Mouse (Mus musculus): ENCODE measurements around the gene Pde4b. TPM values are rescaled to one million over a fixed set of nuclear protein-coding genes. Genes with fewer than 3 reads are reported as not detected.

Gene Pde4b
- polyA plus RNA-seq, 1 experiment from 2014 or later, result 9.9 TPM

DNA sequence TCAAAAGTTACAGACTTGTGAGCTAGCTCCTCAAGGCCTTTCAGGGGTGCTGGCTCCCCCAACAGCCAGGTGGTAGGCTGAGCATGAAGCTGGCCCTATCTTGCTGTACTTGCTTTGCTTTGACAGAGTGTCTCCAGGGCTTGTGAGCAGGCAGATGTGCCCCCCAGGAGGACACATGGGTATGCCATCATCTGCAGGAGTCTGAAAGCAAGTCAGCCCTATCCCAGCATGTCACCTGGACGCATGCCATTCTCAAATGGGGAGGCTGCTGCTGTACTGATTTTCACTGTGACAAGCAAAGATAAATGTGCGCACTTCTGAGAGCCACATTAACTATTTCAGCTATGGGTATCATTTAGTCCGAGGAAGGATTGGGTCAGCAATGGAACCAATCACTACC lies 507.2 kb downstream of the Pde4b start:
- Histone ChIP-seq H3K36me3 (0 out of 2 replicates have a peak, but pooled peaks cover 3% of the 10 kb centered on the region), H3K9me3 (no peaks in the 10 kb centered on the region), H3K27ac (replicated peaks) (no peak overlapping the region), H3K9ac (replicated peaks) (no peak overlapping the region), H3K4me2 (replicated peaks) (no peak overlapping the region), H3K4me3 (no peak overlapping the region), H3K27me3 (no peaks in the 10 kb centered on the region), H3K4me1 (peaks cover 30% of the 10 kb centered on the region)
- ATAC-seq (ENCODE audit: low FRiP score, low read depth), result no peak
- WGBS, result 85% methylated on average over 3 of the region's 3 CpGs

DNA sequence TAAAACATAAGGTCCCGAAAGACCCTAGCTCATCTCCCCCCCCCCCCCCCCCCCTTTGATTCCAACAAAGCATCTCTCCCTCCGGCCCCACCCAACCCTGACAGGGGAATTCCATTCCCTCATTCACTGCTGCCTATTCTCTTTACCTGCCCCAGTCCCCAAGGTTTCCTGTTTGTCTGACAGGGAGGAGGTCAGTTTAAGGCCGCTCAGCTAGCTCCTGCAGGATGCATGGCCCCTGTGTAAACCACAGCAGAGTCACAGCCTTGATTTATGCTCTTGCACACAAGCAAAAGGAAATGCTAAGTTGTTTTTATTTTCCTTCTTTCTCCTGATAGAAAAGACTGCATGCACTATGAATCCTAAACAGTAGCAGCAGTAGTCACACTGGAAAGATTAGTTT lies 516.6 kb downstream of the Pde4b start:
- Histone ChIP-seq H3K9me3 (no peaks in the 10 kb centered on the region), H3K27me3 (no peaks in the 10 kb centered on the region), H3K4me3 (no peak overlapping the region), H3K9ac (replicated peaks) (no peak overlapping the region), H3K27ac (replicated peaks) (no peak overlapping the region), H3K4me2 (replicated peaks) (no peak overlapping the region), H3K36me3 (peaks cover 14% of the 10 kb centered on the region; the same call in 1 of the 2 replicates), H3K4me1 (no peaks in the 10 kb centered on the region)
- WGBS, result 75% methylated on average over 3 of the region's 3 CpGs
- no peak for ATAC-seq (ENCODE audit: low FRiP score, low read depth)

DNA sequence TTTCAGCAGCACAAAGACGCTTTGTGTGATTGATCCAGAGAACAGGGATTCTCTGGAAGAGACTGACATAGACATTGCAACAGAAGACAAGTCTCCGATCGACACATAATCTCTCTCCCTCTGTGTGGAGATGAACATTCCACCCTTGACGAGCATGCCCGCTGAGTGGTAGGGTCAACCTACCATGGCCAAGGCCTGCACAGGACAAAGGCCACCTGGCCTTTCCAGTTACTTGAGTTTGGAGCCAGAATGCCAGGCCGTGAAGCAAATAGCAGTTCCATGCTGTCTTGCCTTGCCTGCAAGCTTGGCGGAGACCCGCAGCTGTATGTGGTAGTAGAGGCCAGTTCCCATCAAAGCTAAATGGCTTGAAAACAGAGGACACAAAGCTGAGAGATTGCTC lies 517.9 kb downstream of the Pde4b start:
- Histone ChIP-seq H3K36me3 (peaks cover 12% of the 10 kb centered on the region; the same call in 1 of the 2 replicates), H3K27ac (replicated peaks) (no peak overlapping the region), H3K9me3 (no peaks in the 10 kb centered on the region), H3K4me2 (replicated peaks) (no peak overlapping the region), H3K4me1 (no peaks in the 10 kb centered on the region), H3K9ac (replicated peaks) (no peak overlapping the region), H3K4me3 (no peak overlapping the region), H3K27me3 (no peaks in the 10 kb centered on the region)
- 94% methylated on average over 8 of the region's 8 CpGs for WGBS
- no peak for ATAC-seq (ENCODE audit: low FRiP score, low read depth)

DNA sequence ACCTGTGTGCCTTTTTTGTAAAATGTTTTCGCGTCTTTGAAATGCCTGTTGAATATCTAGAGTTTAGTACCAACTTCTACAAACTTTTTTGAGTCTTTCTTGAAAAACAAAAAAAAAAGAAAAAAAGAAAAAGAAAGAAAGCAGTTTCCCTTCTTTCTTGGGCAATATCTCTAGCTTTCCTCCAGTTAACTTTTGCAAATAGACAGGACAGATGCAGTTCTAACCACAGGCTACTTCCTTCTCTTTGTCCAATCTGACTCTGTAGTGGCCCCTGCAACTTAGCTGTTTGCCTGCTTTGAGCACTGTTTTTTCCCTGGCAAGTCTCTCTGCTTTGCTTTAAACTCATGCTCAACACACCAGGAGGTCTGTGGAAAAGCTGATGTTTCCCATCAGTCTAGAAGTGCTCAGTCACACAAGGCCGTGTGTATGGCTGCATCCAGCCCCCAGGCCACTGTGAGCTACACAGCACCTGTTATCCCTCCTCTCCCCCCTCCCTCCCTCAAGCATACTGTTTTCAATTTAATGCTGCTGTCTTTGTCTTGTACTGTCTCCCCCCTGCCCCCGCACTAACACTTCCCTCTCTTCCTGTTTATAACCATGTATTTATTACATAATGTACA lies 518.5 kb downstream of the Pde4b start:
- Histone ChIP-seq H3K9ac (replicated peaks) (no peak overlapping the region), H3K27ac (replicated peaks) (no peak overlapping the region), H3K4me2 (replicated peaks) (no peak overlapping the region), H3K36me3 (peaks cover 12% of the 10 kb centered on the region; the same call in 1 of the 2 replicates), H3K9me3 (no peaks in the 10 kb centered on the region), H3K27me3 (no peaks in the 10 kb centered on the region), H3K4me1 (no peaks in the 10 kb centered on the region), H3K4me3 (no peak overlapping the region)
- no peak for ATAC-seq (ENCODE audit: low FRiP score, low read depth)
- WGBS, result 82% methylated on average over 4 of the region's 4 CpGs

DNA sequence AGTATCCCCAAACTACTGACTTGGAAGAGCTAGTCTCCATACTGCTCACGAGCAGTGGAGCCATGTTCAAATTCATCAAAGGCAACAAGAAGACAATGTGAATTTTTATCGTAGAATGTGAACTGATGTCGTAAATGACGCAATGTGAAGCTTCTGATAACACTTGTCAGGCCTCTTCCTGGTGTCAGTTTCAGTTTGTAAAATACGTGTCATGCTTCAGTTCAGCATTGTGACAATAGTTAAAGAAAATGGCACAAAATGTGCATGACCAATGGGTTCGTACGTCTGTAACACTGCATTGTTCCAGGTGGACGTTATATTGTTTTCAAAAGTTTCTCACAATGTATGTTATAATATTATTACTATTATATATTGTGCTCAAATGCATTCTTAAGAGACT lies 519.5 kb downstream of the Pde4b start:
- H3K36me3 ChIP-seq, result peaks cover 12% of the 10 kb centered on the region; the same call in 1 of the 2 replicates
- ATAC-seq (ENCODE audit: low FRiP score, low read depth), result no peak
- H3K4me3 ChIP-seq, result no peak overlapping the region
- 90% methylated on average over 8 of the region's 8 CpGs for WGBS
- H3K9ac ChIP-seq (replicated peaks), result no peak overlapping the region
- H3K9me3 ChIP-seq, result no peaks in the 10 kb centered on the region
- H3K27ac ChIP-seq (replicated peaks), result no peak overlapping the region
- H3K27me3 ChIP-seq, result no peaks in the 10 kb centered on the region
- H3K4me2 ChIP-seq (replicated peaks), result no peak overlapping the region
- H3K4me1 ChIP-seq, result no peaks in the 10 kb centered on the region

DNA sequence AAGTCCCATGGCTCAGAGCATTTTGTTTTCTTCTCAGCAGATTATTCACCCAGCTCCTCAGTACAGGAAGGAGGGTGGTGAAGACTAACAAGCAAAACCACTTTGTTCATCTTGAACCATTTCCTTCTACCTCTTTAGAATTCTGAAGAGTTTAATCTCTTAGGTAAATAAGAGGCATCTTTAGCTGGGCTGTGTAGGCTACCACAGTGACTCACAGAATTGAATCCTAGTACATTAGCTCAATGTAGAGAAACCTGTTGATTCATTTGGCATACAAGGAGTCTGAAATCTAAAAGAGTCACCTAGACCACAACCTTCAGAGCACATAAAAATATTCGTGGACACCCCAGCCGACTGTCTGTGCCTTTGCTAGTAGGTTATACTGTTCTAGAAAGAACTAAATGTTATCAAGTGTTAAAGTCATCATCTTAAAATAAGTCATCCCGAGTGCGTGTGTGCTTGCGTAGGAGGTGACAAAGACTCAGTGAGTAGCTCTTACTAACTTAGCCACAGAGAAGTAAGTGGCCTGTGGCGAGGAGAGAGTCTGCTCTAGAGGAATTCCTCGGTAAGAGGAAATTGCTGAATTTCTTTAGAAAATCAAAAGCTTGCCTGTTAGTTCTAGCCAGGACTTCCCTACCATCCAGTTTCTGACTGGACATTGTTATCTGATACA lies 520.5 kb downstream of the Pde4b start:
- no peaks in the 10 kb centered on the region for H3K4me1 ChIP-seq
- H3K4me3 ChIP-seq, result no peak overlapping the region
- H3K27ac ChIP-seq (replicated peaks), result no peak overlapping the region
- H3K9me3 ChIP-seq, result no peaks in the 10 kb centered on the region
- no peak overlapping the region for H3K9ac ChIP-seq (replicated peaks)
- peaks cover 7% of the 10 kb centered on the region; the same call in 1 of the 2 replicates for H3K36me3 ChIP-seq
- no peak for ATAC-seq (ENCODE audit: low FRiP score, low read depth)
- H3K4me2 ChIP-seq (replicated peaks), result no peak overlapping the region
- H3K27me3 ChIP-seq, result no peaks in the 10 kb centered on the region
- WGBS, result 91% methylated on average over 7 of the region's 7 CpGs

DNA sequence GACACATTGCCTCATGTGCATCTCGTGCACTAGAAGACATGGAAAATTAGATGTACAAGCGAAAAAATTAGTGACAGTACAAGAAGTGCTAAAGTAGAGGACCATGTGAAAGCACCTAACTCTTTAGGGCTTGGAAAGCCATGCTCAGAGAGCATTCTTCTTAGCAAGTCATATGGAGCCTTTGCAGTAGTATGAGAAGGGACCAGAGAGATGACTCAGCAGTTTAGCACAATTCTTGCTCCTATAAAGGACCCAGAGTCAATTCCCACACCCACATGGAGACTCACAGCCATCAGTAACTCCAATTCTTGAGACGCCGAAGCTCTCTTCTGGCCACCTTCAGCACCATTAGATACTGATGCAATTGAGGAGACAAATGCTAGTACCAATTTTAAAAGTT lies 525.3 kb downstream of the Pde4b start:
- Histone ChIP-seq H3K27me3 (no peaks in the 10 kb centered on the region), H3K4me1 (no peaks in the 10 kb centered on the region), H3K36me3 (no peaks in the 10 kb centered on the region), H3K9me3 (no peaks in the 10 kb centered on the region), H3K27ac (replicated peaks) (no peak overlapping the region), H3K4me3 (no peak overlapping the region), H3K4me2 (replicated peaks) (no peak overlapping the region), H3K9ac (replicated peaks) (no peak overlapping the region)
- ATAC-seq (ENCODE audit: low FRiP score, low read depth), result no peak
- 92% methylated on average over 4 of the region's 4 CpGs for WGBS

DNA sequence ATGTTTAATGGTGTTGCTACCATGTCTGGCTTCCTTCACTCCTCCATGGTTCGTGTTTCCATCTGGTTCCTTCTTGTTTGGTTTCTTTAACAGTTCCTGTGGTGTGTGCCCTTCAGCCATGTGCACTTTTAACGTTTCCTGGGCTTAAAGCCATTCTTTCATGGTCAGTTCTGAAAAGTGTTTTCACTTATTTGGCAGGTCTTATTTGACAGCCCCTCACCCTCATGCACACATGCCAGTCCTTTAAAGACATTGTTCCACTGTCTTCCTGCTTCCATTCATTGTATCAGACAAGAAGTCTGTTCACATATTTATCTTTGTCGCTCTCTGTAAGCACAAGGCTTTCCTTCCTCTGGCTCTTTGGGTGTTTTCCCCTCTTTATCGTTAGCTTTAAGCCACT lies 530.4 kb downstream of the Pde4b start:
- 75% methylated on average over 4 of the region's 4 CpGs for WGBS
- no peaks in the 10 kb centered on the region for H3K4me1 ChIP-seq
- H3K4me2 ChIP-seq (replicated peaks), result no peak overlapping the region
- no peaks in the 10 kb centered on the region for H3K36me3 ChIP-seq
- no peak for ATAC-seq (ENCODE audit: low FRiP score, low read depth)
- no peaks in the 10 kb centered on the region for H3K27me3 ChIP-seq
- H3K9me3 ChIP-seq, result no peaks in the 10 kb centered on the region
- H3K9ac ChIP-seq (replicated peaks), result no peak overlapping the region
- no peak overlapping the region for H3K4me3 ChIP-seq
- no peak overlapping the region for H3K27ac ChIP-seq (replicated peaks)

DNA sequence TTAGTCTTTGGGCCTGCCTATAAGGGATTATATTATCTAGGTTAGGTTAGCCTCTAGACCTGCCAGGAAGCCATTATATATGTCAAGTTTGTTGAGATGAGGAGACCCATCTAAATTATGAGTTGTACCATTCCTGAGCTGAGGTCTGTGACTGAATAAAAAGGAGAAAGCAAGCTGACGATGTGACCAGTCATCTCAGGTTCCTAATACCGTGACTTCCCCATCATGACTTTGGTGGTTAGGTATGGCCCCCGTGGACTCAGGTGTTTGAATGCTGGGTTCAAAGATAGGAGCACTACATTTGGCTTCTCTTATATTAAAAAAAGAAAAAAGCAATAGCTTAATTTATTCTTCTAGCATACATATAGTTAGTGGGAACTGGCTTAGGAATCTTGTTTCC lies 531.3 kb downstream of the Pde4b start:
- Histone ChIP-seq H3K9ac (replicated peaks) (no peak overlapping the region), H3K4me2 (replicated peaks) (no peak overlapping the region), H3K9me3 (no peaks in the 10 kb centered on the region), H3K4me1 (0 out of 2 replicates have a peak, but pooled peaks cover 2% of the 10 kb centered on the region), H3K27me3 (no peaks in the 10 kb centered on the region), H3K4me3 (no peak overlapping the region), H3K36me3 (no peaks in the 10 kb centered on the region), H3K27ac (replicated peaks) (no peak overlapping the region)
- no peak for ATAC-seq (ENCODE audit: low FRiP score, low read depth)
- 92% methylated on average over 3 of the region's 3 CpGs for WGBS

DNA sequence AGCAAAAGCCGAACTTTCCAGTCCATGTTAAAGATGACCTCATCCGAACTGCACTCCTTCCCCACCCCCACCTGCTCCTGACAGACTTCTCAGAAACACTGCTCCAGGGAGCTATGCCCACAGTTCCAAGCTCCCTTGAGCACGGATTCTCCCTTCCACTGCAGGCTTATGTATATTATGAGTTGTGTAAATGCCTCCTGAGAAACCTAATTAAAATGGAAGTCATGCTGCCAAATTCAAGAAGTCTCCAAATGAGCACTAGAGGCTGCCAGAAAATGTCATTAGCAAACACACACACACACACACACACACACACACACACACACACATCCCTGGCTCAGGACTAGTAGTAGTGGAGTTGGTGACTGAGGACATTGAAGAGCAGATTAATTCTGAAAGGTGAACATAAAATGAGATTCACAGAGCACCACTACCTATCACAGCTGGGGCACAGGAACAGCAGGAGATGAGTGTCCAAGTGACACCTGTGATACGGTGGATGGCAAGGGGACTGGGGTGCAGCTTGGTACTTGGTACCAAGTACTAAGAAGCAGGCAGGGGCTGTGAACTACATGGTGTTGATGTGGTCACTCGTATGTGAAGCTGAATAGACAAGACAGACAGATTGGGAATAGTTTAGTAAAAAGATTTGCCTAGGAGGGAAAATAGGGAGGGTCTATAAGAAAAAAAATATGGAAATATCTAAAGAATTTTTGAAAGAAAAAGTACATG lies 533.0 kb downstream of the Pde4b start:
- Histone ChIP-seq H3K36me3 (no peaks in the 10 kb centered on the region), H3K9ac (replicated peaks) (no peak overlapping the region), H3K9me3 (no peaks in the 10 kb centered on the region), H3K4me1 (0 out of 2 replicates have a peak, but pooled peaks cover 2% of the 10 kb centered on the region), H3K4me2 (replicated peaks) (no peak overlapping the region), H3K27me3 (no peaks in the 10 kb centered on the region), H3K4me3 (no peak overlapping the region), H3K27ac (replicated peaks) (no peak overlapping the region)
- WGBS, result 82% methylated on average over 4 of the region's 5 CpGs
- no peak for ATAC-seq (ENCODE audit: low FRiP score, low read depth)

DNA sequence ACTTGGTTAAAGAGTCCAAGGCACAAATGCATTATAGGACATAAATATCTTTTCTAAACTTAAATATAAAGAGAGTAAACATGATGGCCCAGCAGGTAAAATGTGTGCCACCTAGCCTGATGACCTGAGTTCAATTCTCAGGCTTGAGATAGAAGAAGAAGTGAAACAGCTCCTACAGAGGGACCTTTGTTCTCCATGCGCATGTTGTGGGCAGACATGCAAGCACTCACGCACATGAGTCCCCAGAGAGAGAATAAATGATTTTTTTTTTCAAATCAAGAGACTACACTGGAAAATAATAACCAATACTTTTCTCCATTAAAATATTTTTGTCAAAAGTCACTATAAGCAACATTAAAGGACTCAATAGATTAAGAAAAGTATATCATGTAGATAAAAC lies 533.8 kb downstream of the Pde4b start:
- Histone ChIP-seq H3K4me2 (replicated peaks) (no peak overlapping the region), H3K4me3 (no peak overlapping the region), H3K27ac (replicated peaks) (no peak overlapping the region), H3K9ac (replicated peaks) (no peak overlapping the region), H3K4me1 (0 out of 2 replicates have a peak, but pooled peaks cover 2% of the 10 kb centered on the region), H3K9me3 (no peaks in the 10 kb centered on the region), H3K27me3 (no peaks in the 10 kb centered on the region), H3K36me3 (no peaks in the 10 kb centered on the region)
- ATAC-seq (ENCODE audit: low FRiP score, low read depth), result no peak
- WGBS, result 83% methylated on average over 2 of the region's 2 CpGs

DNA sequence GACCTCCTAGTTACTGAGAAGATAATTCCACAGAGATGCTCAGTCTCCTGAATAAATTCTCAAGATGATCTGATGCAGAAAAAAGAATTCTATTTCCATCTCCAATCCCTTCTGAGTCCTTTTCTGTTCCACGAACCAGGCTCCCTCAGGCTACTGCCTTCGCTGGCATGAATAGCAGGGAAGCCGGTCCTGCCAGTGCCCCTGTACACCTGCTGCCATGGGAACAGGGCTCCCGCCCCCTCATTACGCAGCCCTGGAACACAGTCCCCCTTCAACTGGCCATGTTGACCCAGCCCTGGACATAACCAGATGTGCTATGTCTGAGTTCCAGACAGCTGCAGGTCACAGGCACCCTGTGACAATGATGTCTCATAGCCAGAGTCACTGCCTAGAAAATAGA lies 535.6 kb downstream of the Pde4b start:
- no peak overlapping the region for H3K9ac ChIP-seq (replicated peaks)
- no peak for ATAC-seq (ENCODE audit: low FRiP score, low read depth)
- no peaks in the 10 kb centered on the region for H3K9me3 ChIP-seq
- H3K36me3 ChIP-seq, result no peaks in the 10 kb centered on the region
- 68% methylated on average over 5 of the region's 5 CpGs for WGBS
- no peaks in the 10 kb centered on the region for H3K27me3 ChIP-seq
- no peak overlapping the region for H3K4me2 ChIP-seq (replicated peaks)
- no peak overlapping the region for H3K4me3 ChIP-seq
- H3K27ac ChIP-seq (replicated peaks), result no peak overlapping the region
- H3K4me1 ChIP-seq, result peaks cover 2% of the 10 kb centered on the region; the same call in 1 of the 2 replicates
